Mouse (Mus musculus) embryonic facial prominence, embryonic 15.5 days (tissue): ENCODE measurements around the gene Slc15a5. TPM values are rescaled to one million over a fixed set of nuclear protein-coding genes. Genes with fewer than 3 reads are reported as not detected.

Experiments used
- ATAC-seq: fragments of 200-750 bp; cut with Nextera tagmentation; 2 replicates; pipeline ENCODE4 v1.8.0; 2017; ENCODE audit warnings: low read depth, moderate TSS enrichment; ENCODE audit not compliant: insufficient number of reproducible peaks, low FRiP score, low TSS enrichment
- H3K27ac ChIP-seq: fragments of 300-500 bp; sonication (generic); replicated peaks from 2 replicates; pipeline ENCODE4 v1.5.1; 2015; ENCODE audit warnings: mild to moderate bottlenecking, inconsistent platforms
- H3K27me3 ChIP-seq: fragments of 300-500 bp; sonication (generic); 2 replicates; pipeline ENCODE4 v1.6.1; 2015; ENCODE audit warnings: inconsistent platforms
- H3K36me3 ChIP-seq: fragments of 300-500 bp; sonication (generic); 2 replicates; pipeline ENCODE4 v1.6.1; 2015; ENCODE audit warnings: mild to moderate bottlenecking, inconsistent platforms
- H3K4me1 ChIP-seq: fragments of 300-500 bp; sonication (generic); 2 replicates; pipeline ENCODE4 v1.6.1; 2015; ENCODE audit warnings: inconsistent platforms
- H3K4me2 ChIP-seq: fragments of 300-500 bp; sonication (generic); replicated peaks from 2 replicates; pipeline ENCODE4 v1.6.1; 2015; ENCODE audit warnings: mild to moderate bottlenecking, inconsistent platforms
- H3K4me3 ChIP-seq: fragments of 300-500 bp; sonication (generic); replicated peaks from 2 replicates; pipeline ENCODE4 v1.5.1; 2015; ENCODE audit warnings: mild to moderate bottlenecking, inconsistent platforms
- H3K9ac ChIP-seq: fragments of 300-500 bp; sonication (generic); 2 replicates; pipeline ENCODE4 v1.6.1; 2015; ENCODE audit warnings: inconsistent platforms
- H3K9me3 ChIP-seq: fragments of 300-500 bp; sonication (generic); replicated peaks from 2 replicates; pipeline ENCODE4 v1.6.1; 2016; ENCODE audit warnings: inconsistent platforms
- WGBS: fragments of 180-500 bp; shearing (Covaris S2); methylation state at CpG from one replicate; pipeline ENCODE4 v1.1.7; 2015; 5-methylcytosine and 5-hydroxymethylcytosine counted together
- polyA plus RNA-seq: library from polyadenylated mRNA; unstranded; fragments of >200 nt; fragmentation: Nextera tagmentation; extraction: Ambion mirVana; gene quantifications from 2 replicates; pipeline ENCODE4 v1.2.1, GENCODE M21; 2015

Slc15a5 gene
- polyA plus RNA-seq, 1 experiment from 2014 or later: 0.19 TPM

GRCm38 (mm10) chr6:138054956-138055355 is 24.8 kb downstream of the Slc15a5 start:
- Histone ChIP-seq H3K4me1 (no peaks in the 10 kb centered on the region), H3K27me3 (no peaks in the 10 kb centered on the region), H3K27ac (no peak overlapping the region), H3K36me3 (no peaks in the 10 kb centered on the region), H3K4me2 (no peak overlapping the region), H3K9me3 (no peaks in the 10 kb centered on the region), H3K9ac (no peak overlapping the region), H3K4me3 (no peak overlapping the region)
- ATAC-seq: no peak
- 83% methylated on average over 12 of the region's 12 CpGs for WGBS

GRCm38 (mm10) chr6:138054166-138054565 is 25.6 kb downstream of the Slc15a5 start:
- 45% methylated on average over 1 of the region's 1 CpGs for WGBS
- no peaks in the 10 kb centered on the region for H3K9me3 ChIP-seq
- no peak overlapping the region for H3K9ac ChIP-seq
- ATAC-seq: no peak
- no peaks in the 10 kb centered on the region for H3K36me3 ChIP-seq
- no peak overlapping the region for H3K4me2 ChIP-seq
- H3K4me1 ChIP-seq: no peaks in the 10 kb centered on the region
- no peaks in the 10 kb centered on the region for H3K27me3 ChIP-seq
- H3K4me3 ChIP-seq: no peak overlapping the region
- no peak overlapping the region for H3K27ac ChIP-seq

- Histone ChIP-seq H3K36me3 (no peaks in the 10 kb centered on the region), H3K4me1 (no peaks in the 10 kb centered on the region), H3K4me2 (no peak overlapping the region), H3K9ac (no peak overlapping the region), H3K9me3 (no peaks in the 10 kb centered on the region), H3K27me3 (no peaks in the 10 kb centered on the region), H3K4me3 (no peak overlapping the region), H3K27ac (no peak overlapping the region)
- ATAC-seq: no peak
- 79% methylated on average over 9 of the region's 9 CpGs for WGBS
Observed at GRCm38 (mm10) chr6:138053686-138054085, 26.0 kb downstream of the Slc15a5 start.

GRCm38 (mm10) chr6:138045364-138045763 is 34.4 kb downstream of the Slc15a5 start:
- no peak for ATAC-seq
- Histone ChIP-seq H3K4me1 (no peaks in the 10 kb centered on the region), H3K4me2 (no peak overlapping the region), H3K27ac (no peak overlapping the region), H3K4me3 (no peak overlapping the region), H3K27me3 (no peaks in the 10 kb centered on the region), H3K36me3 (no peaks in the 10 kb centered on the region), H3K9ac (no peak overlapping the region), H3K9me3 (no peaks in the 10 kb centered on the region)
- 92% methylated on average over 2 of the region's 2 CpGs for WGBS

GRCm38 (mm10) chr6:138042891-138043290 is 36.8 kb downstream of the Slc15a5 start:
- H3K27ac ChIP-seq: no peak overlapping the region
- H3K9ac ChIP-seq: no peak overlapping the region
- no peaks in the 10 kb centered on the region for H3K36me3 ChIP-seq
- H3K4me1 ChIP-seq: no peaks in the 10 kb centered on the region
- no peak overlapping the region for H3K4me2 ChIP-seq
- H3K27me3 ChIP-seq: no peaks in the 10 kb centered on the region
- ATAC-seq: no peak
- H3K4me3 ChIP-seq: no peak overlapping the region
- 90% methylated on average over 5 of the region's 5 CpGs for WGBS
- no peaks in the 10 kb centered on the region for H3K9me3 ChIP-seq

- Histone ChIP-seq H3K27me3 (no peaks in the 10 kb centered on the region), H3K4me2 (no peak overlapping the region), H3K4me1 (no peaks in the 10 kb centered on the region), H3K27ac (no peak overlapping the region), H3K9ac (no peak overlapping the region), H3K36me3 (no peaks in the 10 kb centered on the region), H3K9me3 (no peaks in the 10 kb centered on the region), H3K4me3 (no peak overlapping the region)
- no peak for ATAC-seq
- 81% methylated on average over 4 of the region's 4 CpGs for WGBS
Observed at GRCm38 (mm10) chr6:138041865-138042264, 37.9 kb downstream of the Slc15a5 start.

GRCm38 (mm10) chr6:138037587-138037986 is 42.1 kb downstream of the Slc15a5 start:
- Histone ChIP-seq H3K4me1 (no peaks in the 10 kb centered on the region), H3K27ac (no peak overlapping the region), H3K9me3 (no peaks in the 10 kb centered on the region), H3K4me3 (no peak overlapping the region), H3K4me2 (no peak overlapping the region), H3K36me3 (no peaks in the 10 kb centered on the region), H3K27me3 (no peaks in the 10 kb centered on the region), H3K9ac (no peak overlapping the region)
- no peak for ATAC-seq
- WGBS: 87% methylated on average over 5 of the region's 5 CpGs

- WGBS: 87% methylated on average over 12 of the region's 12 CpGs
- Histone ChIP-seq H3K27me3 (no peaks in the 10 kb centered on the region), H3K27ac (no peak overlapping the region), H3K36me3 (no peaks in the 10 kb centered on the region), H3K4me1 (no peaks in the 10 kb centered on the region), H3K4me2 (no peak overlapping the region), H3K9me3 (no peaks in the 10 kb centered on the region), H3K4me3 (no peak overlapping the region), H3K9ac (no peak overlapping the region)
- no peak for ATAC-seq
Observed at GRCm38 (mm10) chr6:138036891-138037290, 42.8 kb downstream of the Slc15a5 start.

GRCm38 (mm10) chr6:138016898-138017297 is 62.8 kb downstream of the Slc15a5 start:
- H3K36me3 ChIP-seq: no peaks in the 10 kb centered on the region
- H3K27ac ChIP-seq: no peak overlapping the region
- ATAC-seq: no peak
- H3K4me3 ChIP-seq: no peak overlapping the region
- no peaks in the 10 kb centered on the region for H3K4me1 ChIP-seq
- no peaks in the 10 kb centered on the region for H3K27me3 ChIP-seq
- H3K4me2 ChIP-seq: no peak overlapping the region
- no peaks in the 10 kb centered on the region for H3K9me3 ChIP-seq
- H3K9ac ChIP-seq: no peak overlapping the region

- Histone ChIP-seq H3K27ac (no peak overlapping the region), H3K4me2 (no peak overlapping the region), H3K4me3 (no peak overlapping the region), H3K9ac (no peak overlapping the region), H3K36me3 (no peaks in the 10 kb centered on the region), H3K27me3 (no peaks in the 10 kb centered on the region), H3K9me3 (no peaks in the 10 kb centered on the region), H3K4me1 (no peaks in the 10 kb centered on the region)
- ATAC-seq: no peak
- 81% methylated on average over 16 of the region's 16 CpGs for WGBS
Observed at GRCm38 (mm10) chr6:138014976-138015674, 64.6 kb downstream of the Slc15a5 start.

GRCm38 (mm10) chr6:138011955-138012354 is 67.8 kb downstream of the Slc15a5 start:
- Histone ChIP-seq H3K36me3 (no peaks in the 10 kb centered on the region), H3K27me3 (no peaks in the 10 kb centered on the region), H3K4me2 (no peak overlapping the region), H3K27ac (no peak overlapping the region), H3K4me1 (no peaks in the 10 kb centered on the region), H3K4me3 (no peak overlapping the region), H3K9ac (no peak overlapping the region), H3K9me3 (no peaks in the 10 kb centered on the region)
- 91% methylated on average over 6 of the region's 6 CpGs for WGBS
- no peak for ATAC-seq

GRCm38 (mm10) chr6:138007705-138008104 is 72.0 kb downstream of the Slc15a5 start:
- WGBS: 78% methylated on average over 6 of the region's 6 CpGs
- no peak overlapping the region for H3K4me3 ChIP-seq
- no peaks in the 10 kb centered on the region for H3K9me3 ChIP-seq
- no peak overlapping the region for H3K27ac ChIP-seq
- no peak for ATAC-seq
- H3K4me2 ChIP-seq: no peak overlapping the region
- H3K36me3 ChIP-seq: no peaks in the 10 kb centered on the region
- H3K27me3 ChIP-seq: no peaks in the 10 kb centered on the region
- H3K9ac ChIP-seq: no peak overlapping the region
- no peaks in the 10 kb centered on the region for H3K4me1 ChIP-seq
